Mouse (Mus musculus): Measurements from ENCODE around the gene Trim67. TPM values are rescaled to one million over a fixed set of nuclear protein-coding genes. Genes with fewer than 3 reads are reported as not detected.

The Trim67 gene
- polyA plus RNA-seq, 1 experiment from 2014 or later = 9.4 TPM

DNA sequence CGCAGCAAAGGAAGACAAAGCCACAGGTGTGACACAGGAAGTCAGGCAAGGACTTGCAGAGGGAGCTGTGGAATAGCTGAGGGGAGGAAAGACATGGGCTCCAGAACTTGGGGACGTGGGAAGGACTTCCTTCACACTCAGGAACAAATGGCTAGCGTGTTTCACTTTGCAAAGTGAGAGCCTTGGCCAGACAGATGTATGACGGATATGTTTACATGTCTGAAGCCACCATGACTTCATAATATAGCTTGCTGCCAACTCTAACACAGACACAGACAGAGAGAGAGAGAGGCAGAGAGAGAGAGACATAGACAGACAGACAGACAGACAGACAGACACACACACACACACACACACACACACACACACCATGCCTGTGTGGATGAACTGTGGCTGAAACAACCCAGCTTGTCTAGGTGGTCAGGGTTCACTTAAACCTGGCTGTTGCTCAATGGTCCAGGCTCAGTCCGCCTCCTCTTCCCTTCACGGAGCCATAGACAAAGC lies 26.8 kb downstream of the Trim67 start:
- WGBS = 81% methylated on average over 6 of the region's 6 CpGs
- Histone ChIP-seq H3K4me3 (no peak overlapping the region), H3K27ac (no peak overlapping the region), H3K9me3 (replicated peaks) (peaks cover 5% of the 10 kb centered on the region; the same call in 1 of the 2 replicates), H3K4me1 (no peaks in the 10 kb centered on the region), H3K27me3 (peaks cover 14% of the 10 kb centered on the region), H3K4me2 (no peak overlapping the region), H3K9ac (no peak overlapping the region), H3K36me3 (ENCODE audit: poor library complexity, severe bottlenecking) (peaks cover 64% of the 10 kb centered on the region)
- ATAC-seq = no peak

DNA sequence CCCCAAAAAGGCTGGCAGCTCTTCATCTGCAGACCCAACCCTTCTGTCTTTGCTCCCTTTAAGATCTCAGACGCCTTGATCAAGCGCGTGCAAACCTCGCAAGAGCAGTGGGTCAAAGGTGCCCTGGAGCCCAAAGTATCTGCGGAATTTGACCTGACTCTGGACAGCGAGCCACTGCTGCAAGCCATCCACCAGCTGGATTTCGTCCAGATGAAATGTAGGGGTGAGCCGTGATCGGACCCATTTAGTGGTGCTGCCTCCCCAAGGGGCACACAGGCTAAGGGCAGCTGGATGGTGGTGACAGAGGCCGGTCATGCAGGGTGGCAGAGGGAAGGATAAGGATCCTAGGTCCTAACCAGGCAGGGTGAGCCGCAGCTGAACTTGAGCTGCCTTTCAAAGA lies 27.2 kb downstream of the Trim67 start:
- whole genome bisulfite sequencing = 83% methylated on average over 11 of the region's 11 CpGs
- no peak overlapping the region for H3K9ac ChIP-seq
- H3K27ac ChIP-seq = no peak overlapping the region
- H3K27me3 ChIP-seq = peaks cover 17% of the 10 kb centered on the region
- H3K9me3 ChIP-seq (replicated peaks) = peaks cover 5% of the 10 kb centered on the region; the same call in 1 of the 2 replicates
- no peak overlapping the region for H3K4me3 ChIP-seq
- no peaks in the 10 kb centered on the region for H3K4me1 ChIP-seq
- no peak for ATAC-seq
- peaks cover 66% of the 10 kb centered on the region for H3K36me3 ChIP-seq (ENCODE audit: poor library complexity, severe bottlenecking)
- no peak overlapping the region for H3K4me2 ChIP-seq

DNA sequence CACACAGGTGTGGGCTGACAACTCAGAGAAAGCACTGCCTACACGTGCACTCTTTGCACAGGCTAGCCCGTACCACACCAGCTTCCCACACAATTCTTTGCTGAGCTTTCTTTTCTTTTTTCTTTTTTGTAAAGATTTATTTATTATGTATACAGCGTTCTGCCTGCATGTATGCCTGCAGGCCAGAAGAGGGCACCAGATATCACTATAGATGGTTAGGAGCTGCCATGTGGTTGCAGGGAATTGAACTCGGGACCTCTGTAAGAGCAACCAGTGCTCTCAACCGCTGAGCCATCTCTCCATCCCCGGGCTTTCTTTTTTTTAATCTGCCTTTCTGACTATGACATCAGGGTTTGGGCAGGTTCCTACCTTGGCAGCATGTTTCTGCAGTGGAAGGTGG lies 30.6 kb downstream of the Trim67 start:
- WGBS = 74% methylated on average over 6 of the region's 6 CpGs
- Histone ChIP-seq H3K4me1 (no peaks in the 10 kb centered on the region), H3K4me3 (no peak overlapping the region), H3K27me3 (peaks cover 27% of the 10 kb centered on the region), H3K4me2 (no peak overlapping the region), H3K36me3 (ENCODE audit: poor library complexity, severe bottlenecking) (peaks cover 44% of the 10 kb centered on the region), H3K9me3 (replicated peaks) (no peaks in the 10 kb centered on the region), H3K9ac (no peak overlapping the region), H3K27ac (no peak overlapping the region)
- ATAC-seq = no peak

DNA sequence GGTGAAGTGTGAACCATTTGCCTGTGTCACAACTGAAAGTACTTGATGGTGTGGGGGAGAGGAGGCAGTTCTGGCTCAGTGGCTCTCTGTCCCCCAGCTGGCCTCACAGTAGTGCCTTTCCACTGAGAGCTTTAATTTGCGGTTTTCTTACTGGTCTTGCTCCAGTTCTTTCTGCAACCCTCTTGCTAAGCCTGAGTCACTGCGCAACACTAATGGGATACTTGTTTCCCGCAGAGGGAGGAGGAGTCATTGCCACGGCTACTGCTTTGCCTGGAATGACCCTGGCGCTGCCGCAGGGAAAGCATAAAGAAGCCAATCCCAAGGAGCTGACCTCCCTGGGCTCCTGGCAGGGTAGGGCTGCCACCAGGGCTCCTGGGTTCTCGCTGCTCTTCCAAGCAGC lies 33.8 kb downstream of the Trim67 start:
- no peak for ATAC-seq
- WGBS = 32% methylated on average over 7 of the region's 7 CpGs
- Histone ChIP-seq H3K27me3 (peaks cover 26% of the 10 kb centered on the region), H3K9me3 (replicated peaks) (no peaks in the 10 kb centered on the region), H3K4me1 (no peaks in the 10 kb centered on the region), H3K36me3 (ENCODE audit: poor library complexity, severe bottlenecking) (peaks cover 43% of the 10 kb centered on the region), H3K4me3 (no peak overlapping the region), H3K27ac (no peak overlapping the region), H3K9ac (no peak overlapping the region), H3K4me2 (no peak overlapping the region)

DNA sequence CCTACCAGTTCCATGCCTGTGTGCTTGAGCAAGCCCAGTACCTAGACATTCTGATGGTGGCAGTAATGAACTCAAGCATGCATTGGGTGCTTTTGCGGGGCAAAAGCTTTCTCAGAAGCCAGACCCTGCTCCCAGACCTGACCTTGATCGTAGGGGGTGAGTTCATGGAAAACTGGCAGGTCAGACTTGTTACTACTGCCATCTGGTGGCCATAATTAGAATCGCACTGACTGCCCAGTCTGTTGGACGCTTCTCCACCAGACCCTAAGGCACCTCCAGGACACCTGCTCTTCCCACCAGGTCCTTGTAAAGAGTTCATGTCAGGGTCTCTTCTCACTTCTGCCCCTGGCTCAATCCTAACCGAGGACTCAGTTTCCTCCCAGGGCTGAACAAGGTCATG lies 34.5 kb downstream of the Trim67 start:
- ATAC-seq = no peak
- no peaks in the 10 kb centered on the region for H3K9me3 ChIP-seq (replicated peaks)
- peaks cover 42% of the 10 kb centered on the region for H3K36me3 ChIP-seq (ENCODE audit: poor library complexity, severe bottlenecking)

DNA sequence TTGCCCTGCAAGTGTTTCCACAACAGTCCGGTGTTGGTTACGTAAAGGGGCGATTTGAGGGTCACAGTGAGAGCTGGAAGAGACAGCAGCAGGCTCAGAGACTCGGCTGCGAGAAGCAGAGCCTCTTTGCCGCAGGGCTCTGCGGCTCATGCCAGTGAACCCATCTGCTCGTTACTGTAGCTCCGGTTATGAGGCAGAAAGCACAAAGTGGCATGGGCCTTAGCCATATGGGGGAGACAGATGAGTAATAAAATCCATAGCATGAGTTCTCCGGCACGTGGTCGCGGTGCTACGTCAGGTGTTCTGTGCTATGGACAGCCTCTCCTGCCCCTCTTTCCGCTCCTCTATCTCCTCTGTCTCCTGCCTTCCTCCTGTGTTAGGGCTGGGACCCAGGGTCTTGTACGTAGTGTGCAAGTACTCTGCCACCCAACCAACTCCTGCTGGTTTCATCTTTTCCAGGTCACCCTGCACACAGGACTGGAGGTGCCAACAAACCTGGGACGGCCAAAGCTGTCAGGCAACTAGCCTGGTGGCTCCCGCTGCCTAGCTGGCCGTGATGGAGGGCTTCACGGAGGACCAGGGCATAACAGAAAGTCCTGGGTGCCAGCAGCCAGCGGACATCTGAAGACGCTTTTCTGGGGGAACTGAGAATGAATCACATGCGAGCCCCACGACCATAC lies 35.8 kb downstream of the Trim67 start:
- 84% methylated on average over 24 of the region's 24 CpGs for WGBS
- no peak overlapping the region for H3K27ac ChIP-seq
- H3K36me3 ChIP-seq (ENCODE audit: poor library complexity, severe bottlenecking) = peaks cover 29% of the 10 kb centered on the region
- peaks cover 26% of the 10 kb centered on the region for H3K27me3 ChIP-seq
- H3K4me2 ChIP-seq = no peak overlapping the region
- H3K4me1 ChIP-seq = no peaks in the 10 kb centered on the region
- H3K9ac ChIP-seq = no peak overlapping the region
- no peak overlapping the region for H3K4me3 ChIP-seq
- ATAC-seq = no peak
- H3K9me3 ChIP-seq (replicated peaks) = no peaks in the 10 kb centered on the region

More for the DNA sequence above, 34.5 kb downstream of the Trim67 start:
- Histone ChIP-seq H3K4me1 (no peaks in the 10 kb centered on the region), H3K27me3 (peaks cover 26% of the 10 kb centered on the region), H3K9ac (no peak overlapping the region), H3K4me2 (no peak overlapping the region), H3K4me3 (no peak overlapping the region), H3K27ac (no peak overlapping the region)
- WGBS = 3% methylated on average over 5 of the region's 5 CpGs

DNA sequence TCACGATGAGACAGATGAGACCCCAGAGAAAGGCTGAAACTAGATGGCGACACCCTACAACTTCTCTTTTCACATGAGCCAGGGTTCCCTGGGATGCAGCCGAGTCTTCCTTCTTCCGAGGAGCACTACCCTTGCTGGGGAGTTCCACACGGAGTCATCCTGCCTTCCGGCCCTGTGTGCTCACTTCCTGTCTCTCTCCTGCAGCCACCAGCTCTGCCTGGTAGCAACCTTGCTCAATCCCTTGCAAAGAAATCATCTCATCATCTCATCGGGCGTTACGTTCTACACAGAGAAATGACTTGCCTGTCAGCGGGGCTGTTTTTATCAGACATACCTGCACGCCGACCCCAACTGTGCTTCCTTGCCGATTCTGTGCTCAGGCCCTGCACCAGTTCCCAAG lies 37.2 kb downstream of the Trim67 start:
- 82% methylated on average over 13 of the region's 13 CpGs for WGBS
- H3K27ac ChIP-seq = no peak overlapping the region
- no peak overlapping the region for H3K9ac ChIP-seq
- H3K27me3 ChIP-seq = peaks cover 20% of the 10 kb centered on the region
- H3K36me3 ChIP-seq (ENCODE audit: poor library complexity, severe bottlenecking) = peaks cover 16% of the 10 kb centered on the region
- H3K9me3 ChIP-seq (replicated peaks) = no peaks in the 10 kb centered on the region
- no peak overlapping the region for H3K4me3 ChIP-seq
- H3K4me2 ChIP-seq = no peak overlapping the region
- no peak for ATAC-seq
- H3K4me1 ChIP-seq = no peaks in the 10 kb centered on the region

DNA sequence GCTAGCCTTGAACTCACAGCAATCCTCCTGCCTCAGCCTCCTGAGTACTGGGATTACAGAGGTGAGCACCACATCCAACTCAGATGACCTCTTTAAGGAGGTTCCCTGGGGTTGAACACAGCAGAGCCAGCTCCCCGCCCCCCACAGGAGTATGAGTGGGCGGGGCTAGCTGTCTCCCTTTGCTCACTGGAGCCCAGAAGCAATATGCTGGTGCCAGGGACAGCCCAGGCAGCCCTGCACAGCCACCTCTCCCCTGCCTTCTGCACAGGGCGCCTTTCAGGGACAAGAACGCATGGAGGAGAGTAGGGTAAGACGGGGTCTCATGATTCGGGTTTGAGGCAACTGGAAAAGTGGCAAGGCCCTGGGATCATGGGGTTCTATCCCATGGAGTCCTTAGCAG lies 38.6 kb downstream of the Trim67 start:
- Histone ChIP-seq H3K9me3 (replicated peaks) (no peaks in the 10 kb centered on the region), H3K27ac (no peak overlapping the region), H3K9ac (no peak overlapping the region), H3K36me3 (ENCODE audit: poor library complexity, severe bottlenecking) (peaks cover 10% of the 10 kb centered on the region), H3K27me3 (peaks cover 17% of the 10 kb centered on the region; the same call in 1 of the 2 replicates), H3K4me3 (no peak overlapping the region), H3K4me2 (no peak overlapping the region), H3K4me1 (no peaks in the 10 kb centered on the region)
- no peak for ATAC-seq
- 77% methylated on average over 6 of the region's 6 CpGs for WGBS

DNA sequence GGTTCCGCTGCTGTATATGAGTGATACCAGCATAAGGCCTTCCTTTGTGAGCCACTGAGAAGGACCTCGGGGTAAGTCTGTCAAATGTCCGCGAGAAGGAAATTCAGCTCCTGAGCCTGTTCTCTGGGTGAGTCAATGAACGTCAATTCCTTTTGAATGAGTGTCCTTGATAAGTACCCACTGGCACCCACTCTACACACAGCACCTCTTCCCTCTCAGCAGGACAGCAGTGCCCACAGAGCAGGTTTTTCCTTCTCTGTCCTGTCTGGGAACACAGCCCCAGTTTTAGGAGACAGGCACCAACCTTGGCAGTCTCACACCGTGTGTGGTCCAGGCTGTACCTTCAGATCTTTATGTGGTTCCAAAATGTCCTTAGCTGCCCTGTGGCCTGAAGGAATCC lies 39.0 kb downstream of the Trim67 start:
- Histone ChIP-seq H3K4me3 (no peak overlapping the region), H3K9ac (no peak overlapping the region), H3K36me3 (ENCODE audit: poor library complexity, severe bottlenecking) (peaks cover 10% of the 10 kb centered on the region), H3K9me3 (replicated peaks) (no peaks in the 10 kb centered on the region), H3K27ac (no peak overlapping the region), H3K4me1 (no peaks in the 10 kb centered on the region), H3K27me3 (peaks cover 15% of the 10 kb centered on the region; the same call in 1 of the 2 replicates), H3K4me2 (no peak overlapping the region)
- no peak for ATAC-seq
- 87% methylated on average over 6 of the region's 6 CpGs for WGBS

DNA sequence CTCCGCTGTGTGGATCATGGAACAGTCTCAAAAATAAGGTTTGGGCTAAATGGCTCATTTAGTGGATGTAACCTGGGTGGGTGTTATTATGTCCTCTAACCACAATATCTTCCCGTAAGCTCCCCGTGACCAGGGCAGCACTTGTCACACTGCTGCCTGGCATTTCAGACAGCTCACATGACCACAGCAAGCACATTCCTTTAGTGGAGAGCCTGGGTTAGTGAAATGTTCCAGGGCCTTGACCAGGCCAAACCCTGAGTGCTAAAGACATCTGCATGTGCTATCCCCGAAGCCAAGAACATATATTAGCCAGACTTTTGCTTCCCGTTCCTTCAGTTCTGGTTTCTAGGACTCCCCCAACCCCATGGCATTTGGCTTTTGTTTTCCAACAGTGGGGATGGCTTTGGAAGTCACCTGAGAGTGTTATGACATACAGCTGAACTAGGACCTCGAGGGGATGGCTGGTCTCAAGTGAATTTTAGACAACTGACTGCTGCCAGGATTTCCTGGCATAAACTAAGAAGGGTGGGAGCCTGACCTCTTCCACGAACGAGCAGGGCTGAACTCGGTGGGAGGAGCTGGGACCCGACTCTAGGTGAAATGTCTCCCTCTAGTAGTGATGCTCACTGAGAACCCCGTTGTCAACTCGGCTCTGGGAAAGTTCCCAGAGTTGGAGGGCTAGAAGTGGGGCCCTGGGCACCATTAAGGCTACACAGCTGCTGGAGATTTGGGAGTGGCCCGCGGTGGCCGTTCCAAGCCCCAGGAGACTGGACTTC lies 40.7 kb downstream of the Trim67 start:
- Histone ChIP-seq H3K4me1 (no peaks in the 10 kb centered on the region), H3K4me3 (no peak overlapping the region), H3K9me3 (replicated peaks) (no peaks in the 10 kb centered on the region), H3K27ac (no peak overlapping the region), H3K27me3 (0 out of 2 replicates have a peak, but pooled peaks cover 9% of the 10 kb centered on the region), H3K9ac (no peak overlapping the region), H3K4me2 (no peak overlapping the region), H3K36me3 (ENCODE audit: poor library complexity, severe bottlenecking) (peaks cover 25% of the 10 kb centered on the region)
- WGBS = 49% methylated on average over 15 of the region's 15 CpGs
- no peak for ATAC-seq

DNA sequence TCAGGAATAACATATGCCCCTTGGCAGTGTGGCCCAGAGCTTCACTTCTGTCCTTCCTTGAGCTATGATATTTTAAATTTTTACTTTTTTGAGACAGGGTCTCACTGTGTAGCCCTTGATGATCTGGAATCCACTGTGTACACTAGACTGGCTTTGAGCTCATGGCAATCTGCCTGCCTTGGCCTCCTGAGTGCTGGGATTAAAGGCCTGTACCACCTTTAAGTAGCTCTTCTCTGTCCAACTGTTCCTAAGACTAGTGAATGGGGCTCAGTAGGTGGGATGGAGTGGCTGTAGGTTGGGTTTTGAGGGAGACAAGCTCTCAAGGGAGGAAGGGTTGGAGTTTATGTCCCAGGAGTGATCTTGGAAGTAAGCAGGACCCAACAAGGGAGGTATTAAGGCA lies 43.0 kb downstream of the Trim67 start:
- peaks cover 37% of the 10 kb centered on the region for H3K36me3 ChIP-seq (ENCODE audit: poor library complexity, severe bottlenecking)
- no peak overlapping the region for H3K27ac ChIP-seq
- no peaks in the 10 kb centered on the region for H3K9me3 ChIP-seq (replicated peaks)
- H3K27me3 ChIP-seq = no peaks in the 10 kb centered on the region
- no peak overlapping the region for H3K9ac ChIP-seq
- no peak overlapping the region for H3K4me3 ChIP-seq
- no peaks in the 10 kb centered on the region for H3K4me1 ChIP-seq
- H3K4me2 ChIP-seq = no peak overlapping the region
- no peak for ATAC-seq

DNA sequence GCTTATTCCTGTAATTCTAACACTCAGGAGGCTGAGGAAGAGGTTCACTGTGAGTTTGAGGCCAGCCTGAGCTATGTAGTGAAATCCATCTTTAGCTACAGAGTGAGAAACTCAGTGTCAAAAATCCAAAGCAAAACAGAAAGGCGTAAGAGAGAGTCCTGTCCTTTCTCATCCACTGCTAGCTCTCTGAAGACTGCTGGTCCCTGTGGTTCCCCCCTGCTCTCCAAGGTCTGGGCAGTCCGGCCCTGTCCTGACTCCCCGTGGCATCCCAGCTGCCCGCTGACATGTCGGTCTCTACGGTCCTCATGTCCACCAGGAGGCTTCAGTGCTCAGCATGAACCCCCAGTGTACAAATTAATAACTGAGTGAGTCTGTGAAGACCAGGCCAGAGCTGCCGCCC lies 43.4 kb downstream of the Trim67 start:
- no peak overlapping the region for H3K9ac ChIP-seq
- WGBS = 86% methylated on average over 7 of the region's 7 CpGs
- H3K27me3 ChIP-seq = no peaks in the 10 kb centered on the region
- ATAC-seq = no peak
- peaks cover 41% of the 10 kb centered on the region for H3K36me3 ChIP-seq (ENCODE audit: poor library complexity, severe bottlenecking)
- no peak overlapping the region for H3K27ac ChIP-seq
- no peak overlapping the region for H3K4me3 ChIP-seq
- no peak overlapping the region for H3K4me2 ChIP-seq
- no peaks in the 10 kb centered on the region for H3K4me1 ChIP-seq
- H3K9me3 ChIP-seq (replicated peaks) = no peaks in the 10 kb centered on the region

Measured in forebrain, embryonic 13.5 days (tissue).